In genomic region chr3:117163046-117163445, GRCm38 (mm10) we compare ENCODE assay signal across 13 mouse cellular contexts.
DNase-seq lines count a peak whose midpoint lies in the region; ATAC-seq and TF ChIP-seq lines count a peak whose summit lies in the region.
"Had no signal": no experiment of that assay in that cellular context is flagged by ENCODE, and none has a peak within 500 bp of the region (broad histone marks: within the 10 kb centered on the region; RNA-seq: fewer than 3 reads in every experiment).

No protein-coding gene starts in this region.

- DNase-seq in heart, postnatal 4 days: peak; percentile 11
- no peak for DNase-seq in heart, adult 18-20 months
- no peak for DNase-seq in stomach, postnatal 0 days (ENCODE audit: low spot score)
- peak; percentile 6 for DNase-seq in hindlimb bud, embryonic 11.5 days (ENCODE audit: extremely low spot score, low read depth, low spot score)
- no peak for DNase-seq in c-Kit-positive CD71-positive TER-119-positive erythroid progenitor cells, embryonic 14.5 days (ENCODE audit: low spot score)
- DNase-seq: adrenal gland, postnatal 25 days; cerebellum, postnatal 36 days; heart, adult 11 months had no signal

- H3K36me3 ChIP-seq in stomach, embryonic 16.5 days (ENCODE audit: control insufficient read depth, insufficient read depth, low read length): no peaks in the 10 kb centered on the region
- no peaks in the 10 kb centered on the region for H3K36me3 ChIP-seq in stomach, postnatal 0 days (ENCODE audit: control insufficient read depth, insufficient read depth, low read length)
- H3K36me3 ChIP-seq in intestine, embryonic 16.5 days (ENCODE audit: control insufficient read depth, insufficient read depth, low read length): no peaks in the 10 kb centered on the region
- H3K36me3 ChIP-seq: kidney, embryonic 15.5 days; liver, embryonic 15.5 days had no signal

- H3K4me2 ChIP-seq in stomach, embryonic 16.5 days (ENCODE audit: low read depth, low read length): no peak overlapping the region
- no peak overlapping the region for H3K4me2 ChIP-seq in stomach, postnatal 0 days (replicated peaks; ENCODE audit: low read depth)
- no peak overlapping the region for H3K4me2 ChIP-seq in intestine, embryonic 16.5 days (ENCODE audit: low read depth, low read length)
- H3K4me2 ChIP-seq: kidney, embryonic 15.5 days; liver, embryonic 15.5 days had no signal

- WGBS in stomach, embryonic 16.5 days: 14% methylated on average over 1 of the region's 1 CpGs
- WGBS in stomach, postnatal 0 days: 41% methylated on average over 1 of the region's 1 CpGs
- 30% methylated on average over 1 of the region's 1 CpGs for WGBS in intestine, embryonic 16.5 days

- 0 out of 2 replicates have a peak, but pooled peaks have one; percentile 33 for ATAC-seq in stomach, embryonic 16.5 days (ENCODE audit: insufficient read depth, low FRiP score)
- ATAC-seq in stomach, postnatal 0 days (ENCODE audit: low FRiP score, low TSS enrichment): no peak
- no peak for ATAC-seq in intestine, embryonic 16.5 days
- ATAC-seq: CD4-positive, CD25-positive, alpha-beta regulatory T cell, adult 4 months had no signal

- no peak overlapping the region for H3K4me3 ChIP-seq in stomach, embryonic 16.5 days (replicated peaks; ENCODE audit: low read length)
- H3K4me3 ChIP-seq in stomach, postnatal 0 days (ENCODE audit: low read depth, low read length): no peak overlapping the region
- H3K4me3 ChIP-seq in intestine, embryonic 16.5 days (ENCODE audit: low read length): no peak overlapping the region
- H3K4me3 ChIP-seq: kidney, embryonic 15.5 days; liver, embryonic 15.5 days had no signal

- no peak overlapping the region for H3K27ac ChIP-seq in stomach, embryonic 16.5 days (ENCODE audit: low read length)
- H3K27ac ChIP-seq in stomach, postnatal 0 days (replicated peaks): no peak overlapping the region
- H3K27ac ChIP-seq in intestine, embryonic 16.5 days (ENCODE audit: low read length): no peak overlapping the region
- H3K27ac ChIP-seq: kidney, embryonic 15.5 days; liver, embryonic 15.5 days had no signal

- H3K9me3 ChIP-seq in stomach, embryonic 16.5 days (replicated peaks; ENCODE audit: control insufficient read depth, low read length): no peaks in the 10 kb centered on the region
- no peaks in the 10 kb centered on the region for H3K9me3 ChIP-seq in stomach, postnatal 0 days (ENCODE audit: control insufficient read depth, low read length)
- H3K9me3 ChIP-seq in intestine, embryonic 16.5 days (ENCODE audit: control insufficient read depth, low read length): no peaks in the 10 kb centered on the region
- H3K9me3 ChIP-seq: kidney, embryonic 15.5 days; liver, embryonic 15.5 days had no signal

- no peaks in the 10 kb centered on the region for H3K27me3 ChIP-seq in stomach, embryonic 16.5 days (ENCODE audit: control insufficient read depth, insufficient read depth, low read length)
- H3K27me3 ChIP-seq in stomach, postnatal 0 days (ENCODE audit: control insufficient read depth, insufficient read depth, low read length): no peaks in the 10 kb centered on the region
- no peaks in the 10 kb centered on the region for H3K27me3 ChIP-seq in intestine, embryonic 16.5 days (replicated peaks; ENCODE audit: control insufficient read depth, insufficient read depth, low read length)
- H3K27me3 ChIP-seq: kidney, embryonic 15.5 days; liver, embryonic 15.5 days had no signal

- H3K4me1 ChIP-seq in stomach, embryonic 16.5 days (ENCODE audit: control insufficient read depth, insufficient read depth, low read length): no peaks in the 10 kb centered on the region
- no peaks in the 10 kb centered on the region for H3K4me1 ChIP-seq in stomach, postnatal 0 days (replicated peaks; ENCODE audit: control insufficient read depth, insufficient read depth)
- no peaks in the 10 kb centered on the region for H3K4me1 ChIP-seq in intestine, embryonic 16.5 days (ENCODE audit: control insufficient read depth, insufficient read depth, low read length)
- H3K4me1 ChIP-seq: kidney, embryonic 15.5 days; liver, embryonic 15.5 days had no signal

- TF ChIP-seq CTCF in stomach, postnatal 0 days (IDR thresholded peaks at IDR 0.05; ENCODE audit: low read depth): no peak

- no peak for TF ChIP-seq EP300 in stomach, postnatal 0 days (optimal IDR thresholded peaks at IDR 0.05)

- no peak overlapping the region for H3K9ac ChIP-seq in stomach, embryonic 16.5 days (ENCODE audit: low read length)
- H3K9ac ChIP-seq in stomach, postnatal 0 days (ENCODE audit: low read length): no peak overlapping the region
- no peak overlapping the region for H3K9ac ChIP-seq in intestine, embryonic 16.5 days (ENCODE audit: low read depth, low read length)
- H3K9ac ChIP-seq: kidney, embryonic 15.5 days; liver, embryonic 15.5 days had no signal

Comparison
In these comparisons a context has a peak if more than half of its experiments do, and no peak if none do; other contexts are left out.
1. DNase-seq: peak in heart, postnatal 4 days (single experiment) and hindlimb bud, embryonic 11.5 days (single experiment); none in heart, adult 18-20 months (0 of 2), stomach, postnatal 0 days (single experiment) and c-Kit-positive CD71-positive TER-119-positive erythroid progenitor cells, embryonic 14.5 days (single experiment).